Mouse (Mus musculus) hindbrain, embryonic 11.5 days (tissue): ENCODE data around the gene Pdcd2. TPM values are rescaled to one million over a fixed set of nuclear protein-coding genes. Genes with fewer than 3 reads are reported as not detected.
A peak's percentile ranks its signal among the peaks of the same experiment; 100 is the strongest.
"Not testable (repeated sequence)": the region's sequence is repeated elsewhere in the genome, so short reads cannot be mapped to it uniquely, and the experiment has no call there.

Experiments
- ATAC-seq: fragments of 200-750 bp; cut with Nextera tagmentation; 2 replicates; pipeline ENCODE4 v1.8.0; 2017; ENCODE audit warnings: mild to moderate bottlenecking, moderate TSS enrichment, moderate library complexity; ENCODE audit not compliant: low FRiP score
- DNase-seq: peaks from one replicate; pipeline ENCODE4 v3.0.0-alpha.2; 2015; ENCODE audit warnings: low spot score
- H3K27ac ChIP-seq: fragments of 300-500 bp; sonication (generic); 2 replicates; pipeline ENCODE4 v1.5.1; 2014; ENCODE audit warnings: mild to moderate bottlenecking, low read depth, low read length
- H3K27me3 ChIP-seq: fragments of 300-500 bp; sonication (generic); 2 replicates; pipeline ENCODE4 v1.6.1; 2014; ENCODE audit warnings: mild to moderate bottlenecking, low read length, moderate library complexity, mixed read lengths; ENCODE audit not compliant: control insufficient read depth, insufficient read depth
- H3K36me3 ChIP-seq: fragments of 300-500 bp; sonication (generic); 2 replicates; pipeline ENCODE4 v1.6.1; 2014; ENCODE audit warnings: mild to moderate bottlenecking, low read length, moderate library complexity, mixed read lengths; ENCODE audit not compliant: control insufficient read depth, insufficient read depth
- H3K4me1 ChIP-seq: fragments of 300-500 bp; sonication (generic); replicated peaks from 2 replicates; pipeline ENCODE4 v1.6.1; 2014; ENCODE audit warnings: low read length, mixed read lengths; ENCODE audit not compliant: control insufficient read depth, insufficient read depth
- H3K4me2 ChIP-seq: fragments of 300-500 bp; sonication (generic); replicated peaks from 2 replicates; pipeline ENCODE4 v1.6.1; 2014; ENCODE audit warnings: mild to moderate bottlenecking, low read depth, low read length
- H3K4me3 ChIP-seq: fragments of 300-500 bp; sonication (generic); 2 replicates; pipeline ENCODE4 v1.5.1; 2014; ENCODE audit warnings: low read depth, low read length
- H3K9ac ChIP-seq: fragments of 300-500 bp; sonication (generic); 2 replicates; pipeline ENCODE4 v1.6.1; 2014; ENCODE audit warnings: low read depth, low read length
- H3K9me3 ChIP-seq: fragments of 300-500 bp; sonication (generic); 2 replicates; pipeline ENCODE4 v1.6.1; 2016; ENCODE audit warnings: low read length; ENCODE audit not compliant: control insufficient read depth
- WGBS: fragments of 180-500 bp; shearing (Covaris S2); extraction: QIAGEN DNeasy Blood & Tissue Kit; methylation state at CpG from one replicate; pipeline ENCODE4 v1.1.7; 2014; 5-methylcytosine and 5-hydroxymethylcytosine counted together
- polyA plus RNA-seq: library from polyadenylated mRNA; unstranded; fragments of >200 nt; fragmentation: Nextera tagmentation; extraction: Ambion mirVana; gene quantifications from 2 replicates; pipeline ENCODE4 v1.2.1, GENCODE M21; 2014

The Pdcd2 gene
- polyA plus RNA-seq, 1 experiment from 2014 or later: 66.9 TPM

- 80% methylated on average over 2 of the region's 4 CpGs for WGBS
- not testable (repeated sequence) for H3K9me3 ChIP-seq, H3K4me1 ChIP-seq, H3K4me2 ChIP-seq, H3K9ac ChIP-seq, H3K27ac ChIP-seq, H3K4me3 ChIP-seq, DNase-seq, ATAC-seq, H3K36me3 ChIP-seq, H3K27me3 ChIP-seq
Measured at GRCm38 (mm10) chr17:15543868-15544267, 16.8 kb upstream of the Pdcd2 start.

GRCm38 (mm10) chr17:15540309-15540708, 13.2 kb upstream of the Pdcd2 start:
- H3K4me3 ChIP-seq: no peak overlapping the region
- H3K36me3 ChIP-seq: no peaks in the 10 kb centered on the region
- H3K27ac ChIP-seq: no peak overlapping the region
- H3K4me2 ChIP-seq: no peak overlapping the region
- no peak overlapping the region for H3K9ac ChIP-seq
- DNase-seq (no peak), ATAC-seq (no peak)
- H3K27me3 ChIP-seq: peaks cover 7% of the 10 kb centered on the region; the same call in 1 of the 2 replicates
- 82% methylated on average over 4 of the region's 4 CpGs for WGBS
- no peaks in the 10 kb centered on the region for H3K9me3 ChIP-seq
- H3K4me1 ChIP-seq: no peaks in the 10 kb centered on the region

- Histone ChIP-seq H3K4me3 (peak overlapping the region; percentile 49), H3K36me3 (no peaks in the 10 kb centered on the region), H3K4me1 (no peaks in the 10 kb centered on the region), H3K4me2 (peak overlapping the region; percentile 86), H3K27ac (no peak overlapping the region), H3K27me3 (peaks cover 7% of the 10 kb centered on the region; the same call in 1 of the 2 replicates), H3K9me3 (no peaks in the 10 kb centered on the region), H3K9ac (peak overlapping the region; percentile 50; the same call in 1 of the 2 replicates)
- peak; percentile 77 for ATAC-seq
- 0% methylated on average over 32 of the region's 33 CpGs for WGBS
- DNase-seq: peak; percentile 58
Measured at GRCm38 (mm10) chr17:15536457-15536904, 9.4 kb upstream of the Pdcd2 start.

GRCm38 (mm10) chr17:15535943-15536342, 8.8 kb upstream of the Pdcd2 start:
- Histone ChIP-seq H3K4me2 (peak overlapping the region; percentile 86), H3K9me3 (no peaks in the 10 kb centered on the region), H3K36me3 (no peaks in the 10 kb centered on the region), H3K9ac (0 out of 2 replicates have a peak overlapping the region, but pooled peaks have one; percentile 50), H3K4me1 (no peaks in the 10 kb centered on the region), H3K4me3 (peak overlapping the region; percentile 49), H3K27ac (no peak overlapping the region), H3K27me3 (peaks cover 7% of the 10 kb centered on the region; the same call in 1 of the 2 replicates)
- peak; percentile 38 for DNase-seq
- WGBS: 23% methylated on average over 8 of the region's 8 CpGs
- 0 out of 2 replicates have a peak, but pooled peaks have one; percentile 14 for ATAC-seq

- no peaks in the 10 kb centered on the region for H3K4me1 ChIP-seq
- WGBS: 70% methylated on average over 11 of the region's 11 CpGs
- DNase-seq (no peak), ATAC-seq (no peak)
- no peak overlapping the region for H3K4me3 ChIP-seq
- no peak overlapping the region for H3K27ac ChIP-seq
- H3K27me3 ChIP-seq: peaks cover 7% of the 10 kb centered on the region; the same call in 1 of the 2 replicates
- no peaks in the 10 kb centered on the region for H3K9me3 ChIP-seq
- H3K36me3 ChIP-seq: no peaks in the 10 kb centered on the region
- no peak overlapping the region for H3K4me2 ChIP-seq
- H3K9ac ChIP-seq: no peak overlapping the region
Measured at GRCm38 (mm10) chr17:15535162-15535800, 8.2 kb upstream of the Pdcd2 start.

GRCm38 (mm10) chr17:15530141-15530540, 3.0 kb upstream of the Pdcd2 start:
- no peak overlapping the region for H3K9ac ChIP-seq
- 8% methylated on average over 5 of the region's 5 CpGs for WGBS
- H3K27me3 ChIP-seq: no peaks in the 10 kb centered on the region
- DNase-seq: peak; percentile 58
- no peak for ATAC-seq
- H3K4me3 ChIP-seq: no peak overlapping the region
- 0 out of 2 replicates have a peak, but pooled peaks cover 2% of the 10 kb centered on the region for H3K4me1 ChIP-seq
- H3K9me3 ChIP-seq: no peaks in the 10 kb centered on the region
- no peak overlapping the region for H3K27ac ChIP-seq
- no peak overlapping the region for H3K4me2 ChIP-seq
- no peaks in the 10 kb centered on the region for H3K36me3 ChIP-seq

GRCm38 (mm10) chr17:15528887-15529286, 1.8 kb upstream of the Pdcd2 start:
- 96% methylated on average over 2 of the region's 2 CpGs for WGBS
- no peak for ATAC-seq
- DNase-seq: no peak

GRCm38 (mm10) chr17:15527811-15528136, 673 bp upstream of the Pdcd2 start:
- Histone ChIP-seq H3K4me3 (peak overlapping the region; percentile 89), H3K4me1 (0 out of 2 replicates have a peak, but pooled peaks cover 2% of the 10 kb centered on the region), H3K9ac (peak overlapping the region; percentile 78; the same call in 1 of the 2 replicates), H3K27me3 (no peaks in the 10 kb centered on the region), H3K27ac (no peak overlapping the region), H3K36me3 (no peaks in the 10 kb centered on the region), H3K9me3 (no peaks in the 10 kb centered on the region), H3K4me2 (peak overlapping the region; percentile 62)
- 63% methylated on average over 3 of the region's 3 CpGs for WGBS
- no peak for DNase-seq
- no peak for ATAC-seq

More at GRCm38 (mm10) chr17:15528887-15529286, 1.8 kb upstream of the Pdcd2 start:
- no peaks in the 10 kb centered on the region for H3K9me3 ChIP-seq
- H3K27ac ChIP-seq: no peak overlapping the region
- H3K27me3 ChIP-seq: no peaks in the 10 kb centered on the region
- H3K4me1 ChIP-seq: 0 out of 2 replicates have a peak, but pooled peaks cover 2% of the 10 kb centered on the region
- no peak overlapping the region for H3K4me2 ChIP-seq
- no peak overlapping the region for H3K9ac ChIP-seq
- H3K4me3 ChIP-seq: no peak overlapping the region
- H3K36me3 ChIP-seq: no peaks in the 10 kb centered on the region

- no peak overlapping the region for H3K27ac ChIP-seq
- ATAC-seq (no peak), DNase-seq (peak; percentile 29)
- peak overlapping the region; percentile 78 for H3K9ac ChIP-seq
- H3K4me3 ChIP-seq: peak overlapping the region; percentile 89
- WGBS: 17% methylated on average over 10 of the region's 10 CpGs
- no peaks in the 10 kb centered on the region for H3K9me3 ChIP-seq
- H3K4me2 ChIP-seq: peak overlapping the region; percentile 62
- H3K4me1 ChIP-seq: 0 out of 2 replicates have a peak, but pooled peaks cover 2% of the 10 kb centered on the region
- H3K27me3 ChIP-seq: no peaks in the 10 kb centered on the region
- 0 out of 2 replicates have a peak, but pooled peaks cover 3% of the 10 kb centered on the region for H3K36me3 ChIP-seq
Measured at GRCm38 (mm10) chr17:15526304-15526703, 797 bp downstream of the Pdcd2 start.
